Mouse (Mus musculus) hindbrain, embryonic 10.5 days (tissue): Measurements from ENCODE around the gene Sord. TPM values are rescaled to one million over a fixed set of nuclear protein-coding genes. Genes with fewer than 3 reads are reported as not detected.
A peak's percentile ranks its signal among the peaks of the same experiment; 100 is the strongest.

ENCODE experiments used
- DNase-seq: peaks from one replicate; pipeline ENCODE4 v3.0.0-alpha.2; 2017; ENCODE audit warnings: low spot score
- H3K27ac ChIP-seq: fragments of 300-500 bp; sonication (generic); 2 replicates; pipeline ENCODE4 v1.5.1; 2016; ENCODE audit warnings: mild to moderate bottlenecking, moderate library complexity
- H3K27me3 ChIP-seq: fragments of 300-500 bp; sonication (generic); 2 replicates; pipeline ENCODE4 v1.6.1; 2016; ENCODE audit warnings: mild to moderate bottlenecking; ENCODE audit not compliant: poor library complexity, insufficient read depth, severe bottlenecking
- H3K36me3 ChIP-seq: fragments of 300-500 bp; sonication (generic); 2 replicates; pipeline ENCODE4 v1.6.1; 2016; ENCODE audit warnings: mild to moderate bottlenecking, moderate library complexity
- H3K4me1 ChIP-seq: fragments of 300-500 bp; sonication (generic); replicated peaks from 2 replicates; pipeline ENCODE4 v1.6.1; 2016; ENCODE audit warnings: mild to moderate bottlenecking
- H3K4me3 ChIP-seq: fragments of 300-500 bp; sonication (generic); 2 replicates; pipeline ENCODE4 v1.5.1; 2016; ENCODE audit warnings: mild to moderate bottlenecking, moderate library complexity
- H3K9me3 ChIP-seq: fragments of 300-500 bp; sonication (generic); 2 replicates; pipeline ENCODE4 v1.6.1; 2016; ENCODE audit warnings: mild to moderate bottlenecking, moderate library complexity
- WGBS: fragments of 180-500 bp; shearing (Covaris S2); methylation state at CpG from one replicate; pipeline ENCODE4 v1.1.7; 2016; 5-methylcytosine and 5-hydroxymethylcytosine counted together
- polyA plus RNA-seq: library from polyadenylated mRNA; unstranded; fragments of >200 nt; fragmentation: Nextera tagmentation; extraction: Ambion mirVana; gene quantifications from 2 replicates; pipeline ENCODE4 v1.2.1, GENCODE M21; 2016

The Sord gene
- polyA plus RNA-seq, 1 experiment from 2014 or later = 28.2 TPM

DNA sequence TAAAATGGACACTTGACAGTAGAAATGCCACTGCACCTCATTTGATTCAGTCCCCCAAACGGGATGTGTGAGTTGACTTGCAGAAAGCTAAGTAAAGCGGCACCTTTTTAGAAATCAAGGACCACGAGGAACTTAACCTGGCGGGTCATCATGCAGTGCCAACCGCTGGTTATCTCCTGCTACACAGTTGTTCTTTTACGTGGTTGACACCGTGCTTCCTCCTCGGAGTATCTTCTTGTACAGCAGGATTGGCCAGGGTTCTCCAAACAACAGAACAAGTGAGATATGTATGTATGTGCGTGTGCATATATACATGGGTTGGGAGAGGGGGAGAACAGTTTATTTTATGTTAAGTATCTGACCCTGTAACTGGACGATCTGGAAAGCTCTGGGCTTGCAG, 13.2 kb downstream of the Sord start:
- Histone ChIP-seq H3K36me3 (peaks cover 29% of the 10 kb centered on the region), H3K4me1 (peaks cover 4% of the 10 kb centered on the region; the same call in 1 of the 2 replicates), H3K4me3 (no peak overlapping the region), H3K27me3 (no peaks in the 10 kb centered on the region), H3K27ac (no peak overlapping the region), H3K9me3 (no peaks in the 10 kb centered on the region)
- 91% methylated on average over 10 of the region's 10 CpGs for WGBS
- no peak for DNase-seq

DNA sequence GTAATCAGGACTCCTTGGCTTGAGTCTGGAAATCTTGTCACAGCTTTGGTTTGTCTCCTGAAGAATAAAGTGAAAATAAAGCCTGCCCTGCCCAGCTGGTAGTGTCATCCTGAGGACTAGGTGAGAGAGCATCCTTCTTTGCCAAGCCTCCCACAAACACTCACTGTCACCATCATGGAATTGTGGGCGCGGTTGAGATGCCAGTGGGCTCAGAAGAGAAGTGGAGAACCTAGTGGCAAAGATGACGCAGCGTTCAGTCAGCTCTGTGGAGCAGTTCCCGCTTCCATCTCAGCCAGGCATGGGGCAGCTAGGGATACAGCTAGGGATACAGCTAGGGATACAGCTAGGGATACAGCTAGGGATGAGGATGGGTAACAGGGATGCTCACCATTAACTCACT, 21.4 kb downstream of the Sord start:
- no peak overlapping the region for H3K4me3 ChIP-seq
- H3K27me3 ChIP-seq = no peaks in the 10 kb centered on the region
- 93% methylated on average over 5 of the region's 5 CpGs for WGBS
- peaks cover 13% of the 10 kb centered on the region for H3K36me3 ChIP-seq
- DNase-seq = no peak
- no peak overlapping the region for H3K27ac ChIP-seq
- no peaks in the 10 kb centered on the region for H3K4me1 ChIP-seq
- H3K9me3 ChIP-seq = no peaks in the 10 kb centered on the region

DNA sequence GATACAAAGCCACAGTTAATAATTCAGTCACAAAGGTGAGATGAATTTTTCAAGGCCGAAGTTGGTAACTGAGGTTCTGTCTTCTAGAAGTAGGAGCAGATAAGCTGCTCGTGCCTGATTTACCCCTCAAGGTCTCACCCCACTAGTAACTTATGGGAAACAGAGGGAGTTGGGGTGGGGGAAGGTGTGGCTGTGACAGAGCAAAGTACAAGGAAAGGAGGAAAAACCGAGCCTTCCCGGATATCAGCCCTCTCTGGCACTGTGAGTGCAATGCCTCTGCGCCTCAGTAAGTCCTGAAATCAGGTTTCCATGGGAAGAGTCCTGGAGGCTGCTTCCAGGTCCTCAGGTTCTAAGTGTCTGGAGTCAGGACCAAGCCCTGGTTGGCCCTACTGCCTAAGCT, 26.2 kb downstream of the Sord start:
- H3K9me3 ChIP-seq = no peaks in the 10 kb centered on the region
- H3K4me1 ChIP-seq = peaks cover 9% of the 10 kb centered on the region
- peaks cover 21% of the 10 kb centered on the region for H3K36me3 ChIP-seq
- no peak for DNase-seq
- no peak overlapping the region for H3K4me3 ChIP-seq
- no peaks in the 10 kb centered on the region for H3K27me3 ChIP-seq
- no peak overlapping the region for H3K27ac ChIP-seq
- 89% methylated on average over 5 of the region's 5 CpGs for WGBS

DNA sequence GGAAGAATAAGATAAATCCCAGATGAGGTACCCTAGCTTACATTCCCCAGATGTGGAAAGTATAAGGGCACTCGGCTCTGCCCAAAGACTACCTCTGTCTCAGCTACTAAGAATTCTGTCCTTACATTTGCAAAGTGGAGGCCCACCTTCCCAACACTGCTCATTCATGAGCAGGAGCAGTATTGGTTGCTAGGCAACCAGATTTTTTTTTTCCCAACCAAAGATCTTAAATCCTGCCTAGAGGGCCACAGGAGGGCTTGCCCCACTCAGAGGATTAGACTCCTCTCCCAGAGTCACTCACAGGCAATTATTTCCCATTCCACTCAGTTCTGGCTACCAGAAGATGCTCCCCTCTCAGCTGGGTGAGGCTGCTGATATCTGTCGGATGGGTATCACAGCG, 30.1 kb downstream of the Sord start:
- H3K9me3 ChIP-seq = no peaks in the 10 kb centered on the region
- peaks cover 13% of the 10 kb centered on the region for H3K36me3 ChIP-seq
- H3K4me3 ChIP-seq = no peak overlapping the region
- H3K27ac ChIP-seq = no peak overlapping the region; the same call in 1 of the 2 replicates
- peak; percentile 7 for DNase-seq
- no peaks in the 10 kb centered on the region for H3K27me3 ChIP-seq
- H3K4me1 ChIP-seq = peaks cover 9% of the 10 kb centered on the region
- 72% methylated on average over 3 of the region's 3 CpGs for WGBS

DNA sequence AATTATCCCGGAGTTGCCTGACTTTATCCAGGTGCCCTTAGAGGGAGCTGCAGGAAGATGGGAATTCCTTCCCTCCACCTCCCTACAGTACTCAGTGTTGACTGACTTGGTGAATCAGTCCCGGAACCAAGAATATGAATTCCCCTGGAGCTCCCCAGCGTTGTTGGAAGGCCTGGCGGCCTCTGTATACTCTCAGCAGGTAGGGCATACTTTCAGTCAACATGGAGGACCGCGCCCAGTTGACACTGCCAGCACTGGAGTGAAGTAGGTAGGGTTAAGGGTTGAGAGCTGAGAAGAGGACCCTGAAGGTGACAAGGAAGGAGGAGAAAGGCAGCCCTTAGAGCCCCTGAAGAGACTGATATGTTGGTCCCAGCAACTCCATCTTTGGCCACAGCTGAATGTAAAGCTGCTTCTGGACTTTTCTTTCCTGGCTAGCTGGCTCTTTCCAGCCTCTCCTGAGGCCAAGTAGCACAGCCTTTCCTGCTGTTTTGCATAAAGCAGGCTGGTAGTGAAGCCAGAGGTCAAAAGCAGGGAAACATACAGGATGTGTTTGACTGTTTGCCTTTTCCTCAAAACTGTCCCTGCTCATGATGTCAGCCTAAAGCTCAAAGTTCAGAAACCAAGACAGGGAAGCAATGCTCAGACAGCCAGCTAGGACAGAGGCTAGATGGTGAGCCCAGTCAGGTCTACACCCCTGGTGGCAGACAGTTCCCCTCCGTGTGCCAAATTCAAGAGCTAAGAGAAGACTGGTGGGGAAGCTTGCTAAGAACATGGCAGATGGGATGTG, 32.1 kb downstream of the Sord start:
- Histone ChIP-seq H3K36me3 (peaks cover 1% of the 10 kb centered on the region; the same call in 1 of the 2 replicates), H3K4me1 (peaks cover 9% of the 10 kb centered on the region), H3K4me3 (no peak overlapping the region), H3K9me3 (no peaks in the 10 kb centered on the region), H3K27ac (no peak overlapping the region), H3K27me3 (no peaks in the 10 kb centered on the region)
- WGBS = 89% methylated on average over 7 of the region's 7 CpGs
- no peak for DNase-seq

DNA sequence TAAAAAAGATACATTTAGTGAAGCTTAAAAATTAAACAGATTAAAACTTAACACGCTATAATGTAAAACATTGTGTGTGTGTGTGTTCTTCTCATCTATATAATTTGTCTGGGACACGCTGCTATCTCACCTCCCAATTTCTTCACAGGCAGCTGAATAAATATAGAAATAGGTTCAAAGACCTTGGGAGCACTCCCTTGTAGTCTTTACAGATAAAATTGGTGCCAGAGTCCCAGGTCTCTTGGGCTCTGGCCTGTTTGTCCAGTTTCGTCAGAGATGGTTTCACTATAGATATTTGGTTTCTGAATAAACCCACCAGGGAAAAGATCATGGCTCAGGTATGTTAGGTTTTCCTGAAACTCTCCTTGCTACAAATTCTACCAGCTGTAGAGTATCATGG, 44.2 kb downstream of the Sord start:
- H3K27ac ChIP-seq = no peak overlapping the region
- H3K4me1 ChIP-seq = peaks cover 3% of the 10 kb centered on the region; the same call in 1 of the 2 replicates
- no peaks in the 10 kb centered on the region for H3K9me3 ChIP-seq
- no peak overlapping the region for H3K4me3 ChIP-seq
- no peak for DNase-seq
- WGBS = 86% methylated on average over 3 of the region's 3 CpGs
- no peaks in the 10 kb centered on the region for H3K27me3 ChIP-seq
- H3K36me3 ChIP-seq = no peaks in the 10 kb centered on the region

DNA sequence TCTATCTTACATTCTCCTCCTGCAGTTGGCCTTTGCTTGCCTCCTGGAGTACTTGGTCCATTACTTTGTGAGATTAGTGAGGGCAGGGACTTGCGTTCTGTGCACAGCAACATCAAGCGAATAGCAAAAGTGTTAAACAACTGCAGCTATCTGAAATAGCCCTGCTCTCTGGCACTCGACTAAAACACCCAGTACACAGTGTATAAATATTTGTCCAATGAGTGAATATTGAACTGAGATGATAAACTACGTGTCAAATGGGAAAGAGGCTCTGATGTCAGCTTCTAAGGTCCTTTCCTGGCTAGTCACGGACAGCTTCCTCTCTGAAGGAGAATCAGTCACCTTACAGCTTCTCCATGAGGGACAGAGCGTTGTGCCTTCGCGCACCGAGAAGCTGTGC, 49.5 kb downstream of the Sord start:
- DNase-seq = no peak
- 89% methylated on average over 9 of the region's 9 CpGs for WGBS
- Histone ChIP-seq H3K36me3 (no peaks in the 10 kb centered on the region), H3K27me3 (no peaks in the 10 kb centered on the region), H3K27ac (no peak overlapping the region), H3K9me3 (no peaks in the 10 kb centered on the region), H3K4me3 (no peak overlapping the region), H3K4me1 (no peaks in the 10 kb centered on the region)

DNA sequence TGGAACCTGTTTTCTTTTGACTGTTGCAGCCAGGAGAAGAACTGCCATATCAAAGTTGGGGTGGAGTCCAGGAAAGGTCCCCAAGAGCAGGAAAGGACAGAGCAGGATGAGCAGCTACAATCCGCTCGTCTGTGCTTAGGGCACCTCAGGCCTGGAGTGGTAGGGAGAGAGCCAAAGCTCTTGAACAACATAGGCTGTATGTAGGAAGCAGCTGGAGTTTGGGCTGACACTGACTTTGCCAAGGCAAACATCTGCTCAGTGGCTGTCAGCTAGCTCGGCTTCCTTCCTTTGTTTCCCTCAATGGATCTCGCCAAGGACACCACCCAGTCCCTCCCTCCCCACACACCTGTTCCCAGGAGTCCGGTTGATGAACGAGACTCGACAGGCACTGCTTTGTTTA, 51.6 kb downstream of the Sord start:
- Histone ChIP-seq H3K27ac (no peak overlapping the region), H3K4me3 (no peak overlapping the region), H3K4me1 (no peaks in the 10 kb centered on the region), H3K27me3 (0 out of 2 replicates have a peak, but pooled peaks cover 3% of the 10 kb centered on the region), H3K9me3 (no peaks in the 10 kb centered on the region), H3K36me3 (no peaks in the 10 kb centered on the region)
- DNase-seq = no peak
- WGBS = 65% methylated on average over 7 of the region's 7 CpGs

DNA sequence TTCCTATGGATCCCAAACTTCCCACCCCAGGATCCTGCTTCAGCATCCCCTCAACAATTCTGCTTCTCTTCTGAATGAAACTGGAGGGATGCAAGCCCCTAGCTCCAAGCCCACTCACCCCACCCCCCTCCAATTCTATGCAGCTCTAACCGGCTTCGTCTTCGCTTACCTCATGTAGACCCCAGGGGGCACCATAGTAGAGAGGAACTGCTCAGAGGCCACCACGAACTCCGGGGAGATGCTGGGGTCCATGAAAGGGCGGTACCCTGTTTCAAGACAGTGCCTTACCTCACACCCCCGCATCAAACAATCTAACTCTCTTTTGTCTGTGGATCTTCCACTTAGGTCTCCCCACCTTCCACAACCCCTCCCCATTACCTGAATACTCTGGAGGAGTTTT, 60.4 kb downstream of the Sord start:
- 6% methylated on average over 7 of the region's 7 CpGs for WGBS
- Histone ChIP-seq H3K4me1 (peaks cover 30% of the 10 kb centered on the region), H3K27me3 (peaks cover 79% of the 10 kb centered on the region), H3K4me3 (no peak overlapping the region), H3K27ac (no peak overlapping the region), H3K36me3 (no peaks in the 10 kb centered on the region), H3K9me3 (no peaks in the 10 kb centered on the region)
- peak; percentile 8 for DNase-seq

DNA sequence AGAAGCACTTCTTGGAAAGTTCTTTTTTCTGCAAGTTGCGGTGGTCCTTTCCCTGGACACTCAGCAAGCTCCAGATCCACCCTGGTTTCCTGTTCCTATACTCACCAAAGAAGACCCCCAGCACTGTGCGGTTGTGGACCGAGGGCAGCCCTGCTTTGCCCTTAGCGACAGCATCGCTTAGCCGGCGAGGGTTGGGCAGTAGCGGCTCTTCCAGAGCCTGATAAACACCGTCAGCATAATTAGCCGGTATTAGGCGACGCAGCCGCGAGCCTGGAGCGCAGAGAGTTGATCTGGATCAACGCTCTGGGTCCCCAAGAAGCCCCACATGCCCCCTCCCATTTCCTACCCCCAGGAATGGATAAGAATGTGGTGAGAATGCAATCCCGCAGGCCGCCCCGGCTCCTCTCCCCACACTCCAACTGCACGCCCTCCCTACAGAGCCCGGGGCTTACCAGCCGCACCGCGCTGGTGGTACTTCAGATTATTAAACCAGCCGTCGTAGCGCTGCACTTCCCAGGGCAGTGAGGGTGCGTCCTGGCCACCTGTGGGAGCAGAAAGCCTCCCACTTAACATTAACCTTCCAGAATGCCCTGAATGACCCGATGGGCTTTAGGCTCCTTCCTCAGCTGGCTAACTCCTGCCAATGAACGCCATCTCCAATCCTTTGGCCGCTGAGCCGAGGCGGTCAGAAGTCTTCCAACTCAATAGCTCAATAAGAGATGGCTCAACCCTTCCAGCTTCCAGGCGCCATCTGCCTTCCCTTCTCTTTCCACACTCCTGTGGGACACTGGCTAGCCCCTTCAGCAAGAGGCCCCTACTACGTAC, 62.9 kb downstream of the Sord start:
- Histone ChIP-seq H3K27ac (no peak overlapping the region), H3K36me3 (no peaks in the 10 kb centered on the region), H3K9me3 (no peaks in the 10 kb centered on the region), H3K27me3 (peaks cover 95% of the 10 kb centered on the region), H3K4me3 (peak overlapping the region; percentile 36), H3K4me1 (peaks cover 45% of the 10 kb centered on the region)
- peak; percentile 50 for DNase-seq
- WGBS = under 1% methylated on average over 35 of the region's 35 CpGs

DNA sequence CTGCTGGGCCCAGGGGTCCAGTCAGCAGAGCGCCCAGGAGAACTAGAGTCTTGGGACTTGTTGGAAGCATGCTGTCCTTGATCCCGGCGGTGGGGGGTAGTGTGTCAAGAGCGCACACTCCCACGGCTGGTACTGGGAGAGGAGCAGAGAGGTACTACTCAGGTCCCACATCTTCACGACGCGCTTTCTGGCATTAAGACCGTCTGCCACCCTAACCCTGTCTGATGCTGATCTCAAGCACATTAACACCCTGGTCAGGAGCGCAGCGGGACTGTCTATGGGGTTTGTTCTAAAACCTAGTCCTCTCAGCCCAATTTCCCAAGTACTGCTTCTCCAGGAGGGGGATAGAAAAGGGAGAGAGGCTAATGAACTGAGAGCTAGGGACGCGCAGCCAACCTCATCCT, 63.5 kb downstream of the Sord start, which contains the start of gene Duox2:
Gene Duox2 (minus strand): TSS at position 354 of the 404 bp plus-strand sequence.
- Histone ChIP-seq H3K9me3 (no peaks in the 10 kb centered on the region), H3K27ac (no peak within 1 kb of the TSS), H3K36me3 (no peaks in the 10 kb centered on the region), H3K4me3 (peak within 1 kb of the TSS; percentile 45), H3K4me1 (peaks cover 45% of the 10 kb centered on the region), H3K27me3 (peaks cover 100% of the 10 kb centered on the region)
- peak; percentile 47 for DNase-seq
- WGBS = 1% methylated on average over 13 of the region's 13 CpGs

DNA sequence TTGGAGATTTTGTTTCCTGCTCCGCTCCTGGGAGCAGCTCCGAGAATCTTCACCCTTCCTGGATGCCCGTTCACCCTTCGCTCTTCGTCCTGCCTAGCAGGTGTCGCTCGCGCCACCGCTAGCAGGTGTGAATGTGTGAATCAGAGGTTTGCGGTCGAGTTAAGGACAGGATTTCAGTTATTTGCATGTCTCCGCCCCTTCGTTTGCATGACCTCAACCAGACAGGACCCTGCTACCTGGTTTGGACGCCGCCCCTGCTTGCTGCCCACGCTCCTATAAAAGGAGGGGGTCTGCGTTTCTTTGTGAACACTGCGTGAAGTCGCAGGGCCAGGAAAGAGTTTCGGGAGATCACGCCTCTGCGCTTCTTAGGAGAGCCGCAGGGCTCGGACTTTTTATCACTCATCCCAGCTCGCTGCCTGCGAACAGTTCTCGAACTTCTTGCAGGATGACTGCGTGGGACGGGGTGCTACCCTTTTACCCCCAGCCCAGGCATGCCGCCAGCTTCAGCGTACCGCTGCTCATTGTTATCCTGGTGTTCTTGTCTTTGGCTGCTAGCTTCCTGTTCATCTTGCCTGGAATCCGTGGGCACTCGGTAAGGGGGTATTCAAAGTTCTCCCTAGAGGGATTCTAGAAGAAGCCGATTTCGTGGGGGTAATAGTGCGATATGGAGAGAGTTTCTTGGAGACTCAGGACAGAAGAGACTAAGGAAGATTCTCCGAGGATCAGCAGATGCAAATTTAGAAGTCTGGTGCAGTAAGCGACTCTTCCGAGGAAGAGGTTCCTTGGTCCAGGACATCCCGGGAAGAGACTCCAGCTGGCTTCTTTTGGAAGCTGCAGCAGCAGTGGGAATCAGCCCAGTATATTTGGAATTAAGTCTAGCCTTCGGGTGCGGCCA, 64.3 kb downstream of the Sord start, which contains the start of gene Duoxa2:
Gene Duoxa2 (plus strand): TSS at position 305 of the 895 bp plus-strand sequence.
- under 1% methylated on average over 43 of the region's 43 CpGs for WGBS
- Histone ChIP-seq H3K9me3 (no peaks in the 10 kb centered on the region), H3K36me3 (no peaks in the 10 kb centered on the region), H3K4me3 (peak within 1 kb of the TSS; percentile 45), H3K27me3 (peaks cover 100% of the 10 kb centered on the region), H3K4me1 (peaks cover 45% of the 10 kb centered on the region), H3K27ac (no peak within 1 kb of the TSS)
- DNase-seq = peak; percentile 49
